Mouse (Mus musculus) midbrain, postnatal 0 days (tissue): Measurements from ENCODE around the gene Dlgap1. TPM values are rescaled to one million over a fixed set of nuclear protein-coding genes. Genes with fewer than 3 reads are reported as not detected.

Source experiments
- ATAC-seq: fragments of 200-750 bp; cut with Nextera tagmentation; 2 replicates; pipeline ENCODE4 v1.8.0; 2017; ENCODE audit warnings: moderate number of reproducible peaks, mild to moderate bottlenecking, moderate TSS enrichment, moderate library complexity; ENCODE audit not compliant: low FRiP score
- DNase-seq: peaks from one replicate; pipeline ENCODE4 v3.0.0-alpha.2; 2015; ENCODE audit warnings: low spot score
- H3K27ac ChIP-seq: fragments of 300-500 bp; sonication (generic); 2 replicates; pipeline ENCODE4 v1.5.1; 2014; ENCODE audit warnings: low read depth, mild to moderate bottlenecking, low read length, mixed read lengths
- H3K27me3 ChIP-seq: fragments of 300-500 bp; sonication (generic); 2 replicates; pipeline ENCODE4 v1.6.1; 2014; ENCODE audit warnings: low read length, control low read depth, mixed read lengths; ENCODE audit not compliant: insufficient read depth
- H3K36me3 ChIP-seq: fragments of 300-500 bp; sonication (generic); 2 replicates; pipeline ENCODE4 v1.6.1; 2014; ENCODE audit warnings: low read length, control low read depth, mixed read lengths; ENCODE audit not compliant: insufficient read depth
- H3K4me1 ChIP-seq: fragments of 300-500 bp; sonication (generic); 2 replicates; pipeline ENCODE4 v1.6.1; 2014; ENCODE audit warnings: mild to moderate bottlenecking, control low read depth, antibody characterized with exemption, low read length, mixed read lengths; ENCODE audit not compliant: insufficient read depth
- H3K4me2 ChIP-seq: fragments of 300-500 bp; sonication (generic); 2 replicates; pipeline ENCODE4 v1.6.1; 2014; ENCODE audit warnings: low read depth, mild to moderate bottlenecking, low read length, mixed read lengths; ENCODE audit not compliant: poor library complexity, severe bottlenecking
- H3K4me3 ChIP-seq: fragments of 300-500 bp; sonication (generic); 2 replicates; pipeline ENCODE4 v1.5.1; 2014; ENCODE audit warnings: low read depth, mild to moderate bottlenecking, low read length, moderate library complexity
- H3K9ac ChIP-seq: fragments of 300-500 bp; sonication (generic); replicated peaks from 2 replicates; pipeline ENCODE4 v1.6.1; 2014; ENCODE audit warnings: mild to moderate bottlenecking, low read length, moderate library complexity, mixed read lengths; ENCODE audit not compliant: poor library complexity, severe bottlenecking
- H3K9me3 ChIP-seq: fragments of 300-500 bp; sonication (generic); 2 replicates; pipeline ENCODE4 v1.6.1; 2016; ENCODE audit warnings: low read length, control low read depth
- CTCF ChIP-seq: IDR thresholded peaks from 2 replicates; pipeline ENCODE4 v1.5.1; 2016; ENCODE audit warnings: antibody characterized with exemption, mild to moderate bottlenecking
- WGBS: fragments of 180-500 bp; shearing (Covaris S2); extraction: QIAGEN DNeasy Blood & Tissue Kit; methylation state at CpG from one replicate; pipeline ENCODE4 v1.1.7; 2014; 5-methylcytosine and 5-hydroxymethylcytosine counted together
- polyA plus RNA-seq: library from polyadenylated mRNA; unstranded; fragments of >200 nt; fragmentation: Nextera tagmentation; extraction: Ambion mirVana; gene quantifications from 2 replicates; pipeline ENCODE4 v1.2.1, GENCODE M21; 2015
- total RNA-seq: library from RNA; depleted of rRNA; stranded (reverse); fragments of >200 nt; gene quantifications from 2 replicates; pipeline ENCODE4 v1.2.3, GENCODE M21; 2014

Dlgap1 gene
- total and polyA plus RNA-seq, 2 experiments from 2014 or later: 34.9 to 84.8 TPM

DNA sequence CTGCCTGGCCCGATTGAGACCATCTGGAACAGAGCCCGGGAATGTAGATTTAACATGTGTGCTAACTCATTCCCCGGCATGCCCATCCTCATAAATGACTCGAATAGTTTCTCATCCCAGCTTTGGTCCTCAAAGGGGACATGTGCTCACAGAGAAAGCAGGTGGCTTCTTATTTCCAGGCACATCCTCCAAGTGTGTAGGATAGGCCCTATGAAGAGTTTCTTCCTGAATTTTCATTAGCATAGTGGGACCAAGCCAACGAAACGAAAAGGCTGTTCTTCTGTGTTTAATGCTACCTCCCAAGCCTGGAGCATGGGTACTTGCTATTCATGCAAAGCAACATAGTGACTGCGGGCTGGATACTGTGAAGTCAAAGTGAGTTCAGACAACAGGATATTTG, 503.3 kb downstream of the Dlgap1 start:
- H3K27ac ChIP-seq: no peak overlapping the region
- no peaks in the 10 kb centered on the region for H3K4me1 ChIP-seq
- no peak overlapping the region for H3K4me3 ChIP-seq
- H3K4me2 ChIP-seq: no peak overlapping the region
- ATAC-seq (no peak), DNase-seq (no peak)
- no peaks in the 10 kb centered on the region for H3K27me3 ChIP-seq
- WGBS: 87% methylated on average over 7 of the region's 7 CpGs
- H3K9ac ChIP-seq: no peak overlapping the region
- H3K36me3 ChIP-seq: no peaks in the 10 kb centered on the region
- no peak for TF ChIP-seq CTCF
- H3K9me3 ChIP-seq: no peaks in the 10 kb centered on the region

GRCm38 (mm10) chr17:70473871-70474270, 505.0 kb downstream of the Dlgap1 start:
- no peak overlapping the region for H3K27ac ChIP-seq
- no peak overlapping the region for H3K4me3 ChIP-seq
- DNase-seq (no peak), ATAC-seq (no peak)
- no peaks in the 10 kb centered on the region for H3K27me3 ChIP-seq
- no peaks in the 10 kb centered on the region for H3K36me3 ChIP-seq
- no peaks in the 10 kb centered on the region for H3K4me1 ChIP-seq
- no peak overlapping the region for H3K4me2 ChIP-seq
- H3K9ac ChIP-seq: no peak overlapping the region
- no peaks in the 10 kb centered on the region for H3K9me3 ChIP-seq
- no peak for TF ChIP-seq CTCF
- 90% methylated on average over 4 of the region's 4 CpGs for WGBS

GRCm38 (mm10) chr17:70483716-70484115, 514.8 kb downstream of the Dlgap1 start:
- no peak for DNase-seq
- Histone ChIP-seq H3K4me2 (no peak overlapping the region), H3K9ac (no peak overlapping the region), H3K27me3 (no peaks in the 10 kb centered on the region), H3K27ac (no peak overlapping the region), H3K9me3 (no peaks in the 10 kb centered on the region), H3K4me3 (no peak overlapping the region), H3K4me1 (no peaks in the 10 kb centered on the region), H3K36me3 (no peaks in the 10 kb centered on the region)
- ATAC-seq: no peak
- no peak for TF ChIP-seq CTCF
- 90% methylated on average over 4 of the region's 4 CpGs for WGBS

GRCm38 (mm10) chr17:70485668-70486067, 516.8 kb downstream of the Dlgap1 start:
- Histone ChIP-seq H3K9me3 (no peaks in the 10 kb centered on the region), H3K4me3 (no peak overlapping the region)
- no peak for TF ChIP-seq CTCF

GRCm38 (mm10) chr17:70486259-70486658, 517.4 kb downstream of the Dlgap1 start:
- Histone ChIP-seq H3K4me1 (no peaks in the 10 kb centered on the region), H3K9me3 (no peaks in the 10 kb centered on the region), H3K27ac (no peak overlapping the region), H3K36me3 (no peaks in the 10 kb centered on the region), H3K9ac (no peak overlapping the region), H3K4me2 (no peak overlapping the region), H3K27me3 (no peaks in the 10 kb centered on the region), H3K4me3 (no peak overlapping the region)
- TF ChIP-seq CTCF: no peak
- ATAC-seq (no peak), DNase-seq (no peak)
- WGBS: 70% methylated on average over 7 of the region's 7 CpGs

More at GRCm38 (mm10) chr17:70485668-70486067, 516.8 kb downstream of the Dlgap1 start:
- Histone ChIP-seq H3K4me2 (no peak overlapping the region), H3K27me3 (no peaks in the 10 kb centered on the region), H3K4me1 (no peaks in the 10 kb centered on the region), H3K9ac (no peak overlapping the region), H3K27ac (no peak overlapping the region), H3K36me3 (no peaks in the 10 kb centered on the region)
- WGBS: 88% methylated on average over 4 of the region's 4 CpGs
- ATAC-seq (no peak), DNase-seq (no peak)

DNA sequence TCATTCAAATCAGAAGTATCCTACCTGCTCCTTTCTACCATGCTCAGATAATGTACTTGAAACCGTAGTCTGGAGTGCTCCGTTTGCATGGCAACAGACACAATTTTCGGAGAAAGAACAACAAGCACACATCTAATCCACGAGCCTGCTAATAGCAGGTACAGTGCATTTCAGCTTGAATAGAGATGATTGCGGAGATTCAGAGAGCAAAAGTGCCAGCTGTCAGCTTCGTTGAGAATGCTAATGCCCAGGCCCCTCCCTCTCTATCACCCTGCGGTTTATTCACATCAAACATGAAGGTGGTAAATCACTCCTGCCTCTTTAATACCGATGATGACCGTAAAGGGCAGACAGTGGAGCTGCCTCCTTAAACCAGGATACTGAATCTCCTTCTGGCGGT, 518.0 kb downstream of the Dlgap1 start:
- Histone ChIP-seq H3K4me2 (no peak overlapping the region), H3K4me3 (no peak overlapping the region), H3K9ac (no peak overlapping the region), H3K36me3 (no peaks in the 10 kb centered on the region), H3K27me3 (no peaks in the 10 kb centered on the region), H3K9me3 (no peaks in the 10 kb centered on the region), H3K4me1 (no peaks in the 10 kb centered on the region), H3K27ac (no peak overlapping the region)
- ATAC-seq: no peak
- TF ChIP-seq CTCF: no peak
- peak; percentile 52 for DNase-seq
- WGBS: 79% methylated on average over 10 of the region's 10 CpGs
